ENCODE assay signal across 25 mouse cellular contexts in the genomic region with DNA sequence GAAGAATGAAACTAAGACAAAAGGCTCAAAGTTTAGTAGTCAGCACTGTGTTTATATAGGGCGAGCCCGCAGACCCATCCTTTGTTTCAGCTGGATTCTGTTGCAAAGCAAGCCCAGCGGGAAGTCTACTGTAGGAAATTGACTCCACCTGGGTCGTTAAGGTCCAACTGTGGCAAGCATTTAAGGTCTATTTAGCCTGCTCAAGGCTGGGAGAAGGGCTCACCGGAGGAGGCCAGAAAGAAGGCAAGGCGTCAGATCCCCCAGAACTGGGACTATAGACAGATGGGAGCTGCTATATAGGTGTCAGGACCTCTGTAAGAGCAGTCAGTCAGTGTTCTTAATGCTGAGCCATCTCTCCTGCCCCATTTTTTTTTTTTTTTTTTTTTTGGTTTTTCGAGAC. TPM values are rescaled to one million over a fixed set of nuclear protein-coding genes. Genes with fewer than 3 reads are reported as not detected.
DNase-seq lines count a peak whose midpoint lies in the region; ATAC-seq and TF ChIP-seq lines count a peak whose summit lies in the region.
"Had no signal": no experiment of that assay in that cellular context is flagged by ENCODE, and none has a peak within 500 bp of the region (broad histone marks: within the 10 kb centered on the region; RNA-seq: fewer than 3 reads in every experiment).

No protein-coding gene starts in this region.

- no peaks in the 10 kb centered on the region for H3K36me3 ChIP-seq in heart, embryonic 11.5 days (ENCODE audit: control insufficient read depth, insufficient read depth, low read length)
- H3K36me3 ChIP-seq in ES-Bruce4 (ENCODE audit: control insufficient read depth, insufficient read depth, low read length, poor library complexity, severe bottlenecking), result no peaks in the 10 kb centered on the region
- no peaks in the 10 kb centered on the region for H3K36me3 ChIP-seq in limb, embryonic 12.5 days
- H3K36me3 ChIP-seq: embryonic facial prominence, embryonic 12.5 days; forebrain, embryonic 15.5 days; heart, embryonic 12.5 days; intestine, embryonic 15.5 days; liver, embryonic 13.5 days; midbrain, embryonic 12.5 days; neural tube, embryonic 13.5 days had no signal

- TF ChIP-seq EP300 in ES-Bruce4 (IDR thresholded peaks at IDR 0.05; ENCODE audit: insufficient read depth, low read depth, low read length), result peak; percentile 96

- H3K4me2 ChIP-seq in heart, embryonic 11.5 days, result no peak overlapping the region
- H3K4me2 ChIP-seq in limb, embryonic 12.5 days, result no peak overlapping the region
- H3K4me2 ChIP-seq: embryonic facial prominence, embryonic 12.5 days; forebrain, embryonic 15.5 days; heart, embryonic 12.5 days; hindbrain, embryonic 14.5 days; intestine, embryonic 15.5 days; liver, embryonic 13.5 days; lung, embryonic 14.5 days; midbrain, embryonic 12.5 days; neural tube, embryonic 13.5 days had no signal

- TF ChIP-seq POLR2A in ES-Bruce4 (IDR thresholded peaks at IDR 0.05; ENCODE audit: insufficient read depth, low read length), result no peak

- no peak overlapping the region for H3K27ac ChIP-seq in heart, embryonic 11.5 days (ENCODE audit: low read depth, low read length)
- no peak overlapping the region for H3K27ac ChIP-seq in ES-Bruce4 (ENCODE audit: insufficient read depth, low read length)
- H3K27ac ChIP-seq in limb, embryonic 12.5 days, result peak overlapping the region; percentile 50; the same call in 1 of the 2 replicates
- H3K27ac ChIP-seq: embryonic facial prominence, embryonic 12.5 days; forebrain, embryonic 15.5 days; hindbrain, embryonic 14.5 days; intestine, embryonic 15.5 days; layer of hippocampus, adult 2 months; liver, embryonic 13.5 days; midbrain, embryonic 12.5 days; neural tube, embryonic 13.5 days had no signal

- ATAC-seq in heart, embryonic 11.5 days (replicated peaks; ENCODE audit: insufficient number of reproducible peaks, low FRiP score, low TSS enrichment), result no peak
- peak; percentile 75 for ATAC-seq in limb, embryonic 12.5 days (ENCODE audit: insufficient number of reproducible peaks, insufficient read depth, low FRiP score, low TSS enrichment, low read depth)
- ATAC-seq in frontal cortex, adult (ENCODE audit: low TSS enrichment), result no peak
- ATAC-seq: forebrain, embryonic 15.5 days; intestine, embryonic 15.5 days had no signal

- 40% methylated on average over 6 of the region's 7 CpGs for WGBS in heart, embryonic 11.5 days (ENCODE audit: insufficient replicate concordance)
- WGBS in limb, embryonic 12.5 days, result 16% methylated on average over 7 of the region's 7 CpGs

- no peak overlapping the region for H3K9ac ChIP-seq in heart, embryonic 11.5 days (ENCODE audit: low read depth, low read length)
- H3K9ac ChIP-seq in ES-Bruce4 (ENCODE audit: low read depth, poor library complexity, severe bottlenecking), result no peak overlapping the region
- H3K9ac ChIP-seq in limb, embryonic 12.5 days (replicated peaks), result no peak overlapping the region
- H3K9ac ChIP-seq: embryonic facial prominence, embryonic 12.5 days; forebrain, embryonic 15.5 days; heart, embryonic 12.5 days; hindbrain, embryonic 14.5 days; intestine, embryonic 15.5 days; liver, embryonic 13.5 days; lung, embryonic 14.5 days; midbrain, embryonic 12.5 days; neural tube, embryonic 13.5 days had no signal

- no peaks in the 10 kb centered on the region for H3K9me3 ChIP-seq in heart, embryonic 11.5 days (replicated peaks; ENCODE audit: control insufficient read depth, low read length)
- H3K9me3 ChIP-seq in ES-Bruce4 (replicated peaks; ENCODE audit: control insufficient read depth, insufficient read depth, low read length, poor library complexity, severe bottlenecking), result no peaks in the 10 kb centered on the region
- H3K9me3 ChIP-seq in limb, embryonic 12.5 days, result no peaks in the 10 kb centered on the region
- H3K9me3 ChIP-seq: embryonic facial prominence, embryonic 12.5 days; forebrain, embryonic 15.5 days; heart, embryonic 12.5 days; intestine, embryonic 15.5 days; liver, embryonic 13.5 days; midbrain, embryonic 12.5 days; neural tube, embryonic 13.5 days had no signal

- H3K27me3 ChIP-seq in heart, embryonic 11.5 days (ENCODE audit: control insufficient read depth, insufficient read depth, low read length), result no peaks in the 10 kb centered on the region
- H3K27me3 ChIP-seq in ES-Bruce4 (ENCODE audit: control insufficient read depth, insufficient read depth, low read length, poor library complexity, severe bottlenecking), result no peaks in the 10 kb centered on the region
- no peaks in the 10 kb centered on the region for H3K27me3 ChIP-seq in limb, embryonic 12.5 days
- H3K27me3 ChIP-seq: embryonic facial prominence, embryonic 12.5 days; forebrain, embryonic 15.5 days; heart, embryonic 12.5 days; intestine, embryonic 15.5 days; liver, embryonic 13.5 days; midbrain, embryonic 12.5 days; neural tube, embryonic 13.5 days had no signal

- DNase-seq in heart, adult 11 months, result peak; percentile 66
- peak; percentile 98 for DNase-seq in ZHBTc4 (ENCODE audit: low read depth, low spot score)
- no peak for DNase-seq in layer of hippocampus, adult 9-11 months
- DNase-seq: adrenal gland, adult 8-10 months; cerebellum, adult 11 months; cerebellum, postnatal 14 days; heart, postnatal 14 days; kidney, adult 9 months; liver, embryonic 13.5 days; lung, embryonic 14.5 days; lung, postnatal 36 days; right cerebral cortex, postnatal 25 days; thymus, postnatal 36 days had no signal

- TF ChIP-seq CTCF in ES-Bruce4 (IDR thresholded peaks at IDR 0.05; ENCODE audit: low read depth, low read length), result no peak

- no peak overlapping the region for H3K4me3 ChIP-seq in heart, embryonic 11.5 days (ENCODE audit: low read depth, low read length)
- H3K4me3 ChIP-seq in ES-Bruce4 (ENCODE audit: low read depth, low read length), result no peak overlapping the region
- H3K4me3 ChIP-seq in limb, embryonic 12.5 days (replicated peaks), result no peak overlapping the region
- H3K4me3 ChIP-seq: embryonic facial prominence, embryonic 12.5 days; forebrain, embryonic 15.5 days; heart, embryonic 12.5 days; intestine, embryonic 15.5 days; layer of hippocampus, adult 2 months; liver, embryonic 13.5 days; midbrain, embryonic 12.5 days; neural tube, embryonic 13.5 days had no signal

- no peaks in the 10 kb centered on the region for H3K4me1 ChIP-seq in heart, embryonic 11.5 days (ENCODE audit: control insufficient read depth, insufficient read depth, low read length)
- peaks cover 7% of the 10 kb centered on the region for H3K4me1 ChIP-seq in ES-Bruce4 (ENCODE audit: control insufficient read depth, insufficient read depth, low read length)
- H3K4me1 ChIP-seq in limb, embryonic 12.5 days (replicated peaks), result peaks cover 6% of the 10 kb centered on the region
- H3K4me1 ChIP-seq: forebrain, embryonic 15.5 days; intestine, embryonic 15.5 days; midbrain, embryonic 12.5 days had no signal

RNA-seq across cellular contexts. Expression of a gene that starts 17.8 kb away (rescaled TPM):
- 5.9 and 8.4 TPM in 2 replicates for polyA plus RNA-seq in heart, embryonic 11.5 days (2014; fragmentation: Nextera tagmentation; extraction: Ambion mirVana)
- 33.5 and 36.7 TPM in 2 replicates for polyA plus RNA-seq in ES-Bruce4 (2011; ENCODE audit: insufficient read depth, insufficient read length, low read depth, missing spikeins)
- 4.9 and 7.0 TPM in 2 replicates for polyA plus RNA-seq in limb, embryonic 12.5 days (2016; fragmentation: Nextera tagmentation; extraction: Ambion mirVana)
